Mouse (Mus musculus) c-Kit-positive CD71-positive TER-119-positive erythroid progenitor cells, embryonic 14.5 days (primary cell): Measurements from ENCODE around the gene Lonp1.

ENCODE experiments used
- DNase-seq: peaks from one replicate; pipeline ENCODE4 v3.0.0-alpha.2; 2013; ENCODE audit warnings: low spot score

Lonp1 gene

DNA sequence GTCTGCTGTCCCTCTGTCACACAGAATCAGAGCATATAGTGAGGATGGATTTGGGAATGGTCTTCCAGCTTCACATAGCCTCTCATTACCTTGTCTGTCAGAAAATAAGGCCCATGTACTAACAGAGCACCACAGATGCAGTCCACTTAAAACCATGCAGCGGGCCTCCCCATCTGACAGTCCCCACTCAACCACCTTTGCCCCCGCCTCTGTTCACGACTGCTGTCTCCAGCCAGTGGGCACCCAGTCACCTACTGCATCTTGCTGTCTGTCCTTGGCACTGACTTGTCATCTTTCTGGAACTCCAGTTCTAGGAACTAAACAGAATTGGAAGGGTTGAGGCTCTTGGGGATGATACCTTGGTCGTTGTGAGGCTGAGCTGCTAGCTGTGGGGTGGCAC, 37.8 kb downstream of the Lonp1 start:
- DNase-seq, result no peak

DNA sequence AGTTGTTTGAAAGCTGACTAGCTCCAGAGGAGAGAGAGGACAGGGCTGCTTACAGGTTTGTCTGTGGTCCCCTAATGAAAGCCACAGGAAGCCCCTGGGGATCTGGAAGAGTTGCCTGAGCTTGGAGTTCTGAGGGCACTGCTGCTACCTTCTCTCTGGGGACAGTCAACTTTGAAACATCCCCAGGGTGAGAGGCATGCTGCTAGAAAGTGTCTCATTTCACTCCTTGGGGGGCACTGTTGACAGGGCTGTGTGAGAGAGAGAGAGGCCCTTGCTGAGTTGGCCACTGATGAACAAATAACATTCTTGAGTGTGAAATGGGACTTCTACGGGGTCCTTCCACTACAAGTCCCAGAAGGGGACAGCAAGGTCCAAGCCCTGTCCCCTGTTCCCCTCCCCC, 38.9 kb downstream of the Lonp1 start:
- no peak for DNase-seq

DNA sequence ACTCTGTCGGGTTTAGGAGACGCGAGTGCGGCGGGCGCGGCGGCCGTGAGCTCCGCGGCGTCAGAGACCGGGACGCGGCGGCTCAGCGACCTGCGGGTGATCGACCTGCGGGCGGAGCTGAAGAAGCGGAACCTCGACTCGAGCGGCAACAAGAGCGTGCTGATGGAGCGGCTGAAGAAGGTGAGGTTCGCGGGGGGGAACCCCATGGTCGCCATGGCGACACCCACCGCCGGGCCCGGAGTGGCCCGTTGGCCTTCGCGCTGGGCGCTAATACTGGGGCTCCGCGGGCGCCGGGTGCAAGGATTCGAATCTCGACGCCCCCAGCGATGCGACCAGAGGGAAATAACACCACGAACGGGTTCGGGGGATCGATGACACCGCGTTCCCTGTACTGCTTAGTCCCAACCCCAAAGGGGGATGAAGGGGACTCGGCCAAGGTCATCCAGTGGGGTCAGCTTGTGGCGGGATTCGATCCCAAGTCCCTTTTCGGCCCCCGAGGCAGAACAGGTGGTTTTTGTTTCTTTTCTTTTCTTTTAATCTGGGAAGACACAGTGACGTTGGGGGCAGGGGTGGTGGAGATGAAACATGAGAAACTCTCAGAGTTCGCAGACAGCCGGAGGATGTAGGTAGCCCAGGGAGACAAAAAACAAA, 41.4 kb downstream of the Lonp1 start:
- peak; percentile 25 for DNase-seq

DNA sequence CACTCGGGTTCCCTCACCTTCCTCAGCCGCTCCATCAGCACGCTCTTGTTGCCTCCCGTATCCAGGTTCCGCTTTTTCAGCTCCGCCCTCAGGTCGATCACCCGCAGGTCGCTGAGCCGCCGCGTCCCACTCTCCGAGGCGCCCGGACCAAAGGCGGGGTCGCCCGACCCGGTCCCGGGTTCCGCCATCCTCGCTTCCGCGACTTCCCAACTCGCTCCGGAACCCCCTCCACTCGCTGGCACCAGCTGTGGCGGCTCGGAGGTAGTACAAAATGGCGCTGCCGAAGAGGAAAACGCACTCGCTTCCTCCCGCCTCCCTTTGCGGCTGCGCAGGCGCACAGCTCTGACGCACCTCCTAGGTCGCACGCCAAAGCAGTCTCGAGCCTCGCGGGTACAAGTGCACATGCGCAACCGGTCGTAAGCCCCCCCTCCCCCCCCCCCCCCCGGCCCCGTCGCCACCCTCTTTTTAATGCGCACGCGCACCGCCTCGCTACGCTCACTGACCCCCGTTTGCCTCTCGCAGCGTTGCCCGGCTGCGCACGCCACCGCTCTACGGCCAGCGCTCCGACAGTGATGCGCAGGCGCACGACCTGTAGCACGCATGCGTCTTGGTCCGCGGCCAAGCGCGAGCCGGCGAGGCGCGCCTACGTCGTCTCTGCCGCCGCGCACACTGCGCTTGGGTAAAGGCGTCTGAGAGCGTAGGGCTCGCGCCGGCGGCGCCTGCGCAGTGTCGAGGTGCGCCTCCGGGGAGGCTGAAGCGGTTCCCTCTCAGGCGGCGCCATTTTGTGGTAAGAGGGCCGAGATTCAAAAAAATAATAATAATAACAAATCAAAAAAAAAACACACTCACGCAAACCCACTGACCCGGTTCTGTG, 42.2 kb downstream of the Lonp1 start, which contains the start of the genes Safb2 and Safb:
Gene Safb2 (minus strand): TSS at position 329 of the 874 bp plus-strand sequence.
Gene Safb (plus strand): TSS at position 569 of the 874 bp plus-strand sequence.
- peak; percentile 97 for DNase-seq

DNA sequence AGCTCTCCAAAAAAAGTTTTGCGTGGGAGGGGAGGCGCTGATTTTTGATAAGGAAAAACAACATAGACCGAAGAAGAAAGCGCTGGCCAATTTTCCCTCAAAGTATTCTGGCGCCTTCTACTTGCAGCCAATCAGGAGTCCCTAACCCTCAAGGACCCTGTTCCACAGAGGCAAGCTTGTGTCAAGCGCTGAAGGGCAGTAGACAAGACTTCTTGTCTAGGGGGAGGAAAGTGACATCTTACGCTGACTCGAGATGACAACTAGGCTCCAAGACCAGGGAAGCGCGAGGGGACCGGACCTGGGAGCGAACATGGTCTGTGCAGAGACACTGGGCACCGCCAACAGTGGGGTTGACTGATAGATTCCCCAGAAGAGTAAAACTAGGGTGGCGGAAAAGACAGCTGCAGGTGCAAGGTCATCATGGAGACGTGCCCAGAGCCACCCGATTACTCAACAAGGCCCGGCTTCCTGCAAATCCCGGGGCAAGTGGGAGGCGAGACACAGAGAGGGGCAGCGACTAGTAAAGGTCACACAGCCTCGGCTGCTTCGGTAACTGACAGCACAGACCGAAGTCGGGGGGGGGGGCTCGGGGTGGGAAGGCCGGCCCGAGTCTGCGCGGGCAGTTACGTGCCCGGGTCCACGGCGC, 43.0 kb downstream of the Lonp1 start:
- peak; percentile 53 for DNase-seq

DNA sequence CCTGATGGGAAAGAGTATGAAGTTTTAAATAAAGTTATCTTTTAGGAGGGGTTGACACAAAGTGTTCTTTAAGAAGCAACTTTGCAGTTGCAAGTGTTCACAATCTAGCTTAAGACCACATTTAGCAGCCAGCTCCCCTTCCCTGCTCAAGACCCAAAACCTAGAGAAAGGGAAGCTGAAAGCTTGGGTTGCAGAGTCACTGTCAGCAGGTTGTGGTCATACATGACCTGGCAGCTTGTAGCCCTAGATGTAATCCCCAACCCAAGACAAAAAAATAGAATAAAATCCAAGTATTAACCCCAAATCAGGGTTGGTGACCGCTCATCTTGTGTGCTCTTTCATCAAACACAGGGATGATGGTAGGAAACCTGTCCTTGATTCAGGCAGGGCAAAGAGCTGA, 43.6 kb downstream of the Lonp1 start:
- no peak for DNase-seq

DNA sequence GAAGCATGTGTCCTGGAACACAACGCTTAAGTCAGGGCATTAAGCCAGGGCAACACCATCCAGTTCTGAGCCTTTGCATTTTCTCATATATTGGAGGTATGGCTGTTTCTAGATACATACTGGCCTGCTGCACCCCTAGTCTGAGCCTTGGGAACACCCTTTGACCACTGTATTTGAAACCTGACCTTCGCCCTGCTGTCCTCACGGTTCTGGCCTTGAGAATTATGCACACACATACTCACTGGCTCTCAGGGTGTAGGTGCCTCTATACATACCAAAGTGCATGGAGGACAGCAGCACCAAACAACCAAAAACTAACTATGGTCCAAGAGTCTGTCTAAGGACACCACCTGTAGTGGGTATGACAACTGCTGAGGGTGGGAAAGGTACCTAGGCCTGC, 53.7 kb downstream of the Lonp1 start:
- DNase-seq, result no peak

DNA sequence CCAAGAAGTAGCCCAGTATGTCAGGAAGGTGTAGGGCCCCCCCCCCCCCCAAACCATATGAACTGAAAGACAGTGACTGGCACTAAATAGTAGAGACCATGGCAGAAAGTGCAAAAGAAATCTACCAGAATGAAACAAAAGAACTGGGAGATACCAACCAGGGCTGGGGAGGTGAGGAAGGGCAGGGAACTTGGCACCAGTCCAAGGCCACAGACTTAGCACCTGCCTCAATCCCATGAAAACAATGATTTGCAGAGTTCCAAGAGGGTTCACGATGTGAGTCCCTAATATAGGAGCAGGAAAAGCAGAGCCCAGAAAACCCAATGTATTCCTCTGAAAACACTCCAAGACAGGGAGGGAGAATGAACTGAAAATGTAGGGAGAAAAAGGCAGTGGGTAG, 54.5 kb downstream of the Lonp1 start:
- no peak for DNase-seq

DNA sequence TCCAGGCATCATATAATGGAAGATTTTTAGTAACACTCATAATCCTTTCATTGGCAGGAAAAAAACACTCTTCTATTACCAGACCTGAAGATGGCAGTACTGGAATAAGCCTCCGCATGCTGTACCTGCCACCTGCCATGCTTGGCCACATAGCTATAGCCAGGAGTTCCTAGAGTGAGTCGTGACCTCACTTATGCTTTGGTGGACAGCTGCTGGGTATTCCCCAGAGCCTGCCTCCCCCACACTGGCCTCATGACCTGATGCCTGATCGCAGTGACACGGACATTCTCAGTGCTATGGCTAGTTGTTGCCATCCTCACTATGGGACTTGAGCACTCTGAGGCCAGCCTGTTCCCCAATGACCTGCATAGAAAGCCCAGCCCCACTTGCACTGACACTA, 56.4 kb downstream of the Lonp1 start:
- no peak for DNase-seq

DNA sequence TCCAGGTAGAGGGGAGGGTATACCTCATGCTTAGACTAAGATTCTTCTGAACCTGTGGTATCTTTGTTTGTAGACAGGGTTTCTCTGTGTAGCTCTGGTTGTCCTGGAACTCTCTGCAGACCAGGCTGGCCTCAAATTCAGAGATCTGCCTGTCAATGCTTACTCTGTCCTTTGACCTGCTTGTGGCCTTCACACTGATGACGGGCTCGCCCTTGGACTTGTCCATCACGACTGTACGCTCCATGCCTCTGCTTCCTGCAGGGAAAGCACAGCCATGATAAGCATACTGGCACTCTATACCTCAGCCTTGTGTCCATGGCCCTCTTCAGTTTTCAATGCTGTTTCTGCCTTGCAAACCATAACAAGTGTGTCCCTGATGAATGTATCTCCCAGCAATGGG, 59.3 kb downstream of the Lonp1 start:
- no peak for DNase-seq

DNA sequence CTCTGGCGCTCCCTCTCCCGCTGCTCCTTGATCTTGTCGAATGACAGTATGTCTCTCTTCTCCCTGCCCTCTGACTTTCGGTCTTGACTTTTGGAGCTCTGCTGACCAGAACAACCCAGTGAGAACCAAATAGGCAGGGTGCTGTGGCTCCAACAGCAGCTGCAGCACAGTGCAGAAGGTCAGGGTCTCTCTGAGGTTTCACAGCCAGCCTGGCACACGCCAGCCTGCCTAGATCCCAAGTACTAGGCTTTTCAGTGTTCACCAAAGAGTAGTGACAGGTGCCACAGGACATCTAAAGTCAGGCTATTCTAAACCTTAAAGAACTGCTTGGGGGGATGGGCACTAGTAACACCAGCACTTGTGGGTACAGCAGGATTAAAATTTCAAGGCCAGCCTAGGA, 59.8 kb downstream of the Lonp1 start:
- no peak for DNase-seq

DNA sequence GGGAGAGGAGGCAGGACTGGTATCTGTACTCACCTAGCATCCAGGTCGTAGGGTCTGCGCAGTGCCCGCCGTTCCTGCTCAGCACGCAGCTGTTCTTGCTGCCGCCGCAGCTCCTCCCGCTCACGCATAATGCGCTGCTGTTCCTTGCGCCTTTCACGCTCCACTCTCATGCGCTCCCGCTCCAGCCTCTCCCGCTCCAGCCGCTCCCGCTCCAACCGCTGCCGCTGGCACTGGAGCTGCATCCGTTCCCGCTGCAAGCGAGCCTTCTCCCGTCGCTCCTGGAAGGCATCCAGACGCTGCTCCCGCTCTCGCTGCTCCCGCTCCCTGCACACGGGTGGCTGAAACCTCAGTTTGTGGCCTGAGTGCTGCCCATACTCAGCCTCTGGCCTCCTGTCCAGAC, 60.4 kb downstream of the Lonp1 start:
- no peak for DNase-seq
